ENCODE assay signal across 8 mouse cellular contexts in genomic region chr13:111792130-111792974, GRCm38 (mm10). TPM values are rescaled to one million over a fixed set of nuclear protein-coding genes. Genes with fewer than 3 reads are reported as not detected.
DNase-seq lines count a peak whose midpoint lies in the region; ATAC-seq and TF ChIP-seq lines count a peak whose summit lies in the region.

No protein-coding gene starts in this region.

- peak; percentile 24; the same call in 1 of the 2 replicates for ATAC-seq in hindbrain, embryonic 16.5 days
- ATAC-seq in megakaryocyte-erythroid progenitor cell, adult 5-6 weeks (replicated peaks; ENCODE audit: low FRiP score, low TSS enrichment, poor library complexity, severe bottlenecking), result no peak

- no peak for DNase-seq in hindbrain, embryonic 10.5 days (ENCODE audit: low spot score)
- no peak for DNase-seq in thymus, adult 2 months
- DNase-seq in thymus, postnatal 10 days (ENCODE audit: low spot score in 2 of 2), result no peak
- DNase-seq in embryonic facial prominence, embryonic 10.5 days (ENCODE audit: low spot score), result no peak
- no peak for DNase-seq in Muller cell, postnatal 12 days (ENCODE audit: inconsistent ontology term)
- no peak for DNase-seq in urinary bladder, postnatal 25 days (ENCODE audit: low spot score)

- H3K9ac ChIP-seq in hindbrain, embryonic 16.5 days (ENCODE audit: low read depth, low read length), result no peak overlapping the region

- no peak overlapping the region for H3K4me3 ChIP-seq in hindbrain, embryonic 16.5 days (ENCODE audit: low read length)
- H3K4me3 ChIP-seq in hindbrain, embryonic 10.5 days, result no peak overlapping the region
- H3K4me3 ChIP-seq in thymus, adult 2 months (ENCODE audit: control insufficient read depth, insufficient read depth, low read length), result no peak overlapping the region
- no peak overlapping the region for H3K4me3 ChIP-seq in embryonic facial prominence, embryonic 10.5 days

- H3K27ac ChIP-seq in hindbrain, embryonic 16.5 days (ENCODE audit: low read depth, low read length), result no peak overlapping the region
- H3K27ac ChIP-seq in hindbrain, embryonic 10.5 days, result no peak overlapping the region
- peak overlapping the region; percentile 59 for H3K27ac ChIP-seq in thymus, adult 2 months (ENCODE audit: control insufficient read depth, insufficient read depth, low read length)
- peak overlapping the region; percentile 48; the same call in 1 of the 2 replicates for H3K27ac ChIP-seq in embryonic facial prominence, embryonic 10.5 days (replicated peaks)

- TF ChIP-seq POLR2A in thymus, adult 2 months (IDR thresholded peaks at IDR 0.05; ENCODE audit: control insufficient read depth, extremely low read depth, insufficient read depth, low read length, poor library complexity), result no peak

- no peak for TF ChIP-seq CTCF in thymus, adult 2 months (IDR thresholded peaks at IDR 0.05; ENCODE audit: borderline replicate concordance, control insufficient read depth, extremely low read depth, insufficient read depth, low read length, poor library complexity)

- no peaks in the 10 kb centered on the region for H3K9me3 ChIP-seq in hindbrain, embryonic 16.5 days (ENCODE audit: control insufficient read depth, low read length)
- H3K9me3 ChIP-seq in hindbrain, embryonic 10.5 days, result no peaks in the 10 kb centered on the region
- no peaks in the 10 kb centered on the region for H3K9me3 ChIP-seq in embryonic facial prominence, embryonic 10.5 days

- no peaks in the 10 kb centered on the region for H3K27me3 ChIP-seq in hindbrain, embryonic 16.5 days (replicated peaks; ENCODE audit: control insufficient read depth, insufficient read depth, low read length)
- no peaks in the 10 kb centered on the region for H3K27me3 ChIP-seq in hindbrain, embryonic 10.5 days (ENCODE audit: insufficient read depth, poor library complexity, severe bottlenecking)
- no peaks in the 10 kb centered on the region for H3K27me3 ChIP-seq in thymus, adult 2 months (ENCODE audit: control insufficient read depth, insufficient read depth, low read length)
- H3K27me3 ChIP-seq in embryonic facial prominence, embryonic 10.5 days (replicated peaks; ENCODE audit: low read depth, poor library complexity, severe bottlenecking), result no peaks in the 10 kb centered on the region

- no peak overlapping the region for H3K4me2 ChIP-seq in hindbrain, embryonic 16.5 days (ENCODE audit: low read length)

- no peaks in the 10 kb centered on the region for H3K36me3 ChIP-seq in hindbrain, embryonic 16.5 days (ENCODE audit: control insufficient read depth, insufficient read depth, low read length)
- no peaks in the 10 kb centered on the region for H3K36me3 ChIP-seq in hindbrain, embryonic 10.5 days
- no peaks in the 10 kb centered on the region for H3K36me3 ChIP-seq in thymus, adult 2 months (ENCODE audit: control insufficient read depth, insufficient read depth, low read length)
- H3K36me3 ChIP-seq in embryonic facial prominence, embryonic 10.5 days (replicated peaks), result no peaks in the 10 kb centered on the region

- WGBS in hindbrain, embryonic 16.5 days, result 66% methylated on average over 16 of the region's 16 CpGs
- 80% methylated on average over 16 of the region's 16 CpGs for WGBS in hindbrain, embryonic 10.5 days
- 74% methylated on average over 16 of the region's 16 CpGs for WGBS in thymus, adult 2 months
- 75% methylated on average over 16 of the region's 16 CpGs for WGBS in embryonic facial prominence, embryonic 10.5 days

- peaks cover 52% of the 10 kb centered on the region for H3K4me1 ChIP-seq in hindbrain, embryonic 16.5 days (ENCODE audit: control insufficient read depth, insufficient read depth, low read depth, low read length)
- H3K4me1 ChIP-seq in hindbrain, embryonic 10.5 days (replicated peaks), result peaks cover 69% of the 10 kb centered on the region
- peaks cover 62% of the 10 kb centered on the region for H3K4me1 ChIP-seq in thymus, adult 2 months (replicated peaks; ENCODE audit: control insufficient read depth, insufficient read depth, low read length)
- H3K4me1 ChIP-seq in embryonic facial prominence, embryonic 10.5 days, result peaks cover 86% of the 10 kb centered on the region

RNA-seq across cellular contexts. Expression of gene Map3k1, which starts 16.4 kb away (rescaled TPM):
- 12.1 and 13.5 TPM in 2 replicates for polyA plus RNA-seq in hindbrain, embryonic 16.5 days (2015; fragmentation: Nextera tagmentation; extraction: Ambion mirVana)
- 11.1 and 12.6 TPM in 2 replicates for polyA plus RNA-seq in hindbrain, embryonic 10.5 days (2016; fragmentation: Nextera tagmentation; extraction: Ambion mirVana)
- polyA plus RNA-seq in thymus, adult 2 months (2012; rRNA removed), result 47.2 and 54.9 TPM in 2 replicates
- polyA plus RNA-seq in embryonic facial prominence, embryonic 10.5 days (2016; fragmentation: Nextera tagmentation; extraction: Ambion mirVana), result 15.7 and 16.1 TPM in 2 replicates
- total RNA-seq in megakaryocyte-erythroid progenitor cell, adult 5-6 weeks (2014; fragmentation: Nextera tagmentation), result 12.2 and 13.6 TPM in 2 replicates
- 10.7 and 36.0 TPM in 2 replicates for total RNA-seq in megakaryocyte-erythroid progenitor cell, adult 5-6 weeks (2017)

Comparison
In these comparisons a context has a peak if more than half of its experiments do, and no peak if none do; other contexts are left out.
1. H3K27ac ChIP-seq: peak in thymus, adult 2 months (single experiment) and embryonic facial prominence, embryonic 10.5 days (single experiment); none in hindbrain, embryonic 16.5 days (single experiment) and hindbrain, embryonic 10.5 days (single experiment).